ENCODE assay signal across 8 mouse cellular contexts in genomic region chr13:92986719-92987553, GRCm38 (mm10).
A peak's percentile ranks its signal among the peaks of the same experiment; 100 is the strongest.
DNase-seq lines count a peak whose midpoint lies in the region; ATAC-seq and TF ChIP-seq lines count a peak whose summit lies in the region.

No protein-coding gene starts in this region.

- TF ChIP-seq EP300 in ES-Bruce4 (IDR thresholded peaks at IDR 0.05; ENCODE audit: insufficient read depth, low read depth, low read length): no peak

- H3K4me3 ChIP-seq in ES-Bruce4 (ENCODE audit: low read depth, low read length): peak overlapping the region; percentile 37
- 0 out of 2 replicates have a peak overlapping the region, but pooled peaks have one; percentile 2 for H3K4me3 ChIP-seq in forebrain, embryonic 12.5 days (replicated peaks)
- 0 out of 2 replicates have a peak overlapping the region, but pooled peaks have one; percentile 11 for H3K4me3 ChIP-seq in lung, embryonic 15.5 days

- H3K27ac ChIP-seq in ES-Bruce4 (ENCODE audit: insufficient read depth, low read length): no peak overlapping the region
- no peak overlapping the region for H3K27ac ChIP-seq in forebrain, embryonic 12.5 days
- H3K27ac ChIP-seq in lung, embryonic 15.5 days: no peak overlapping the region

- 51% methylated on average over 17 of the region's 17 CpGs for WGBS in forebrain, embryonic 12.5 days
- WGBS in lung, embryonic 15.5 days: 41% methylated on average over 17 of the region's 17 CpGs

- H3K36me3 ChIP-seq in ES-Bruce4 (ENCODE audit: control insufficient read depth, insufficient read depth, low read length, poor library complexity, severe bottlenecking): no peaks in the 10 kb centered on the region
- H3K36me3 ChIP-seq in forebrain, embryonic 12.5 days (replicated peaks): no peaks in the 10 kb centered on the region
- H3K36me3 ChIP-seq in lung, embryonic 15.5 days: no peaks in the 10 kb centered on the region

- H3K4me2 ChIP-seq in forebrain, embryonic 12.5 days: peak overlapping the region; percentile 48
- H3K4me2 ChIP-seq in lung, embryonic 15.5 days: peak overlapping the region; percentile 52

- peak; percentile 61; the same call in 1 of the 2 replicates for ATAC-seq in forebrain, embryonic 12.5 days (ENCODE audit: low FRiP score)
- no peak for ATAC-seq in lung, embryonic 15.5 days (ENCODE audit: borderline replicate concordance, extremely low read depth, low FRiP score, low TSS enrichment)

- H3K9ac ChIP-seq in ES-Bruce4 (ENCODE audit: low read depth, poor library complexity, severe bottlenecking): no peak overlapping the region
- H3K9ac ChIP-seq in forebrain, embryonic 12.5 days: no peak overlapping the region
- H3K9ac ChIP-seq in lung, embryonic 15.5 days: no peak overlapping the region

- no peak for TF ChIP-seq POLR2A in ES-Bruce4 (IDR thresholded peaks at IDR 0.05; ENCODE audit: insufficient read depth, low read length)

- H3K4me1 ChIP-seq in ES-Bruce4 (ENCODE audit: control insufficient read depth, insufficient read depth, low read length): no peaks in the 10 kb centered on the region
- 0 out of 2 replicates have a peak, but pooled peaks cover 3% of the 10 kb centered on the region for H3K4me1 ChIP-seq in forebrain, embryonic 12.5 days
- H3K4me1 ChIP-seq in lung, embryonic 15.5 days: 0 out of 2 replicates have a peak, but pooled peaks cover 4% of the 10 kb centered on the region

- intact Hi-C loops in heart, postnatal 36 days (cut with DNase I): loop anchor here (1.0 to 5.0 kb wide), 7 partner anchors 82 to 730 kb away; partner anchors contain the start of gene Cmya5

- peak; percentile 53 for DNase-seq in c-Kit-positive CD71-negative TER-119-negative erythroid progenitor cells, embryonic 14.5 days (ENCODE audit: low read depth)
- peak; percentile 79 to 85 for DNase-seq in heart, postnatal 36 days
- peak; percentile 85 for DNase-seq in layer of hippocampus, adult 11-12 months (ENCODE audit: low spot score)
- peak; percentile 71 for DNase-seq in ovary, postnatal 36 days (ENCODE audit: low spot score)
- peak; percentile 79 for DNase-seq in thymus, postnatal 25 days

- H3K27me3 ChIP-seq in ES-Bruce4 (ENCODE audit: control insufficient read depth, insufficient read depth, low read length, poor library complexity, severe bottlenecking): no peaks in the 10 kb centered on the region
- H3K27me3 ChIP-seq in forebrain, embryonic 12.5 days: no peaks in the 10 kb centered on the region
- H3K27me3 ChIP-seq in lung, embryonic 15.5 days: no peaks in the 10 kb centered on the region; the same call in 1 of the 2 replicates

- peak; percentile 91 for TF ChIP-seq CTCF in ES-Bruce4 (IDR thresholded peaks at IDR 0.05; ENCODE audit: low read depth, low read length)

- H3K9me3 ChIP-seq in ES-Bruce4 (replicated peaks; ENCODE audit: control insufficient read depth, insufficient read depth, low read length, poor library complexity, severe bottlenecking): no peaks in the 10 kb centered on the region
- H3K9me3 ChIP-seq in forebrain, embryonic 12.5 days: no peaks in the 10 kb centered on the region
- no peaks in the 10 kb centered on the region for H3K9me3 ChIP-seq in lung, embryonic 15.5 days
